In the genomic region with DNA sequence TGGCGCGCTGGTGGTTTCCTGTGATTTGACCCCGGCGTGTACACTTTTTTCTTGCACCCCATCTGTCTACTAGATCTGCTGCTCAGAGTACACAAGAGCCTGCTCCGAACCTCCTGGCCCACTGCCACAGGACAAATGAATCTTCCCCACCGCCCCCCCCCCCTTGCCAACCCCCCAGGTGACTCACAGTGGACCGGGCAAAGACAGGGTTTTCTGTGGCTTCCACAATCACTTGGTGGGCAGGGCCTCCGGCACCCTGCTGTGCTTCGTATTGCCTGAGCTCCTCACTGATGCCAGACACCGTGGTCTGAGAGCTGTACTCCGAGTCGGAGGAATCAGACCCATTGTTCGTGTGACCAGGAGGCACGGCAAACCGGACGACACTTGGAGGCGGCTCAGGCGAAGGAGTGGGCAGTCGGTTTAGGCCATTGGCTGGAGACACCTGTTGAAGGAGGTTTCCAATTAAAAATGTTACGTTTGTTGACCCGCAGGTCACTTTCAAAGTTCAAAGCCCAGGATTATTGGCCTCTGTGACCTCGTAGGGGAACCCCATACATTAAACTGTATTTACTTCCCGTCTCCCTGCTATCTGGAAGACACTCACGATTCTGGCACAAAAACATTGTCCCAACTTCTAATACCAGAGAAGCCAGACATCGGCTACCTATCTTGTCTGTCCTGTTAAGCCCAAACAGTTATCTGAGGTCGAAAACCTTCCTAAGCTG, we compare ENCODE assay signal across 11 mouse cellular contexts. TPM values are rescaled to one million over a fixed set of nuclear protein-coding genes. Genes with fewer than 3 reads are reported as not detected.
DNase-seq lines count a peak whose midpoint lies in the region; ATAC-seq and TF ChIP-seq lines count a peak whose summit lies in the region.
"Had no signal": no experiment of that assay in that cellular context is flagged by ENCODE, and none has a peak within 500 bp of the region (broad histone marks: within the 10 kb centered on the region; RNA-seq: fewer than 3 reads in every experiment).

No protein-coding gene starts in this region.

- DNase-seq in cerebellum, adult 18-20 months, result peak; percentile 44 to 50
- DNase-seq in cerebellum, adult 9-10 months, result no peak
- no peak for DNase-seq in midbrain, embryonic 10.5 days (ENCODE audit: low spot score)
- DNase-seq in stomach, postnatal 0 days (ENCODE audit: low spot score), result no peak
- DNase-seq in urinary bladder, adult 18-20 months (ENCODE audit: low spot score in 2 of 2), result no peak
- DNase-seq in ovary, postnatal 10 days (ENCODE audit: low spot score), result no peak
- DNase-seq: heart, adult 18-20 months; kidney, adult 18-20 months had no signal

- WGBS in midbrain, embryonic 10.5 days, result 72% methylated on average over 26 of the region's 26 CpGs
- WGBS in midbrain, embryonic 16.5 days, result 39% methylated on average over 26 of the region's 26 CpGs
- 42% methylated on average over 26 of the region's 26 CpGs for WGBS in hindbrain, embryonic 15.5 days
- WGBS in stomach, postnatal 0 days, result 69% methylated on average over 25 of the region's 26 CpGs

- H3K9me3 ChIP-seq in midbrain, embryonic 10.5 days (replicated peaks), result no peaks in the 10 kb centered on the region
- no peaks in the 10 kb centered on the region for H3K9me3 ChIP-seq in midbrain, embryonic 16.5 days (replicated peaks; ENCODE audit: control insufficient read depth, low read length, poor library complexity, severe bottlenecking)
- no peaks in the 10 kb centered on the region for H3K9me3 ChIP-seq in hindbrain, embryonic 15.5 days
- H3K9me3 ChIP-seq in stomach, postnatal 0 days (ENCODE audit: control insufficient read depth, low read length), result no peaks in the 10 kb centered on the region
- H3K9me3 ChIP-seq: embryonic facial prominence, embryonic 15.5 days had no signal

- no peak overlapping the region for H3K9ac ChIP-seq in midbrain, embryonic 16.5 days (ENCODE audit: low read depth, low read length)
- no peak overlapping the region for H3K9ac ChIP-seq in hindbrain, embryonic 15.5 days
- no peak overlapping the region for H3K9ac ChIP-seq in stomach, postnatal 0 days (ENCODE audit: low read length)
- H3K9ac ChIP-seq: embryonic facial prominence, embryonic 15.5 days had no signal

- ATAC-seq in midbrain, embryonic 16.5 days, result no peak
- no peak for ATAC-seq in hindbrain, embryonic 15.5 days (ENCODE audit: low FRiP score, low read depth)
- ATAC-seq in stomach, postnatal 0 days (ENCODE audit: low FRiP score, low TSS enrichment), result no peak

- no peak for TF ChIP-seq CTCF in stomach, postnatal 0 days (IDR thresholded peaks at IDR 0.05; ENCODE audit: low read depth)

- H3K27me3 ChIP-seq in midbrain, embryonic 10.5 days (ENCODE audit: low read depth, poor library complexity, severe bottlenecking), result no peaks in the 10 kb centered on the region; the same call in 1 of the 2 replicates
- no peaks in the 10 kb centered on the region for H3K27me3 ChIP-seq in midbrain, embryonic 16.5 days (ENCODE audit: control insufficient read depth, insufficient read depth, low read depth, low read length)
- H3K27me3 ChIP-seq in hindbrain, embryonic 15.5 days, result no peaks in the 10 kb centered on the region
- H3K27me3 ChIP-seq in stomach, postnatal 0 days (ENCODE audit: control insufficient read depth, insufficient read depth, low read length), result no peaks in the 10 kb centered on the region
- H3K27me3 ChIP-seq: embryonic facial prominence, embryonic 15.5 days had no signal

- no peak for TF ChIP-seq EP300 in stomach, postnatal 0 days (optimal IDR thresholded peaks at IDR 0.05)

- no peak overlapping the region for H3K4me3 ChIP-seq in midbrain, embryonic 10.5 days
- no peak overlapping the region for H3K4me3 ChIP-seq in midbrain, embryonic 16.5 days (ENCODE audit: low read depth, low read length)
- no peak overlapping the region for H3K4me3 ChIP-seq in hindbrain, embryonic 15.5 days
- H3K4me3 ChIP-seq in stomach, postnatal 0 days (ENCODE audit: low read depth, low read length), result no peak overlapping the region
- H3K4me3 ChIP-seq: embryonic facial prominence, embryonic 15.5 days had no signal

- no peak overlapping the region for H3K4me2 ChIP-seq in midbrain, embryonic 16.5 days (ENCODE audit: low read length)
- no peak overlapping the region for H3K4me2 ChIP-seq in hindbrain, embryonic 15.5 days
- H3K4me2 ChIP-seq in stomach, postnatal 0 days (replicated peaks; ENCODE audit: low read depth), result no peak overlapping the region
- H3K4me2 ChIP-seq: embryonic facial prominence, embryonic 15.5 days had no signal

- H3K27ac ChIP-seq in midbrain, embryonic 10.5 days (replicated peaks), result peak overlapping the region; percentile 76
- no peak overlapping the region for H3K27ac ChIP-seq in midbrain, embryonic 16.5 days (ENCODE audit: low read length)
- 0 out of 2 replicates have a peak overlapping the region, but pooled peaks have one; percentile 3 for H3K27ac ChIP-seq in hindbrain, embryonic 15.5 days (replicated peaks)
- H3K27ac ChIP-seq in stomach, postnatal 0 days (replicated peaks), result 0 out of 2 replicates have a peak overlapping the region, but pooled peaks have one; percentile 2
- H3K27ac ChIP-seq: embryonic facial prominence, embryonic 15.5 days had no signal

- H3K4me1 ChIP-seq in midbrain, embryonic 10.5 days, result peaks cover 54% of the 10 kb centered on the region
- peaks cover 12% of the 10 kb centered on the region; the same call in 1 of the 2 replicates for H3K4me1 ChIP-seq in midbrain, embryonic 16.5 days (ENCODE audit: control insufficient read depth, insufficient read depth, low read length)
- peaks cover 13% of the 10 kb centered on the region for H3K4me1 ChIP-seq in hindbrain, embryonic 15.5 days (replicated peaks)
- 0 out of 2 replicates have a peak, but pooled peaks cover 2% of the 10 kb centered on the region for H3K4me1 ChIP-seq in stomach, postnatal 0 days (replicated peaks; ENCODE audit: control insufficient read depth, insufficient read depth)

- peaks cover 100% of the 10 kb centered on the region for H3K36me3 ChIP-seq in midbrain, embryonic 10.5 days
- peaks cover 31% of the 10 kb centered on the region for H3K36me3 ChIP-seq in midbrain, embryonic 16.5 days (ENCODE audit: control insufficient read depth, insufficient read depth, low read length)
- peaks cover 69% of the 10 kb centered on the region for H3K36me3 ChIP-seq in hindbrain, embryonic 15.5 days
- H3K36me3 ChIP-seq in stomach, postnatal 0 days (ENCODE audit: control insufficient read depth, insufficient read depth, low read length), result peaks cover 28% of the 10 kb centered on the region

RNA-seq across cellular contexts. Expression of gene Fancc, which starts 16.5 kb away (rescaled TPM):
- polyA plus RNA-seq in midbrain, embryonic 10.5 days (2016; fragmentation: Nextera tagmentation; extraction: Ambion mirVana), result 26.7 and 28.3 TPM in 2 replicates
- polyA plus RNA-seq in midbrain, embryonic 16.5 days (2015; fragmentation: Nextera tagmentation; extraction: Ambion mirVana), result 14.2 and 15.2 TPM in 2 replicates
- 15.5 and 17.6 TPM in 2 replicates for polyA plus RNA-seq in hindbrain, embryonic 15.5 days (2015; fragmentation: Nextera tagmentation; extraction: Ambion mirVana)
- polyA plus RNA-seq in stomach, postnatal 0 days (2015; fragmentation: Nextera tagmentation; extraction: Ambion mirVana), result 9.3 TPM in 2 replicates

RNA-seq across cellular contexts. Expression of gene Ptch1, which starts 59.9 kb away (rescaled TPM):
- 30.9 and 31.6 TPM in 2 replicates for polyA plus RNA-seq in midbrain, embryonic 10.5 days (2016; fragmentation: Nextera tagmentation; extraction: Ambion mirVana)
- polyA plus RNA-seq in midbrain, embryonic 16.5 days (2015; fragmentation: Nextera tagmentation; extraction: Ambion mirVana), result 14.3 and 15.0 TPM in 2 replicates
- polyA plus RNA-seq in hindbrain, embryonic 15.5 days (2015; fragmentation: Nextera tagmentation; extraction: Ambion mirVana), result 16.3 and 16.6 TPM in 2 replicates
- polyA plus RNA-seq in stomach, postnatal 0 days (2015; fragmentation: Nextera tagmentation; extraction: Ambion mirVana), result 8.4 and 8.5 TPM in 2 replicates

Comparison
In these comparisons a context has a peak if more than half of its experiments do, and no peak if none do; other contexts are left out.
1. DNase-seq: peak in cerebellum, adult 18-20 months (2 of 2); none in cerebellum, adult 9-10 months (single experiment), midbrain, embryonic 10.5 days (single experiment), stomach, postnatal 0 days (single experiment), urinary bladder, adult 18-20 months (0 of 2) and ovary, postnatal 10 days (single experiment).